Mouse (Mus musculus) olfactory bulb, adult 2 months (tissue): ENCODE results near the gene Paqr4.

Experiments
- CTCF ChIP-seq: fragments of 200-500 bp; IDR thresholded peaks from 2 replicates; pipeline ENCODE4 v1.5.1; 2012; ENCODE audit warnings: low read depth, mild to moderate bottlenecking, low read length, moderate library complexity; ENCODE audit not compliant: insufficient read depth
- POLR2A ChIP-seq: fragments of 200-500 bp; IDR thresholded peaks from 2 replicates; pipeline ENCODE4 v1.6.1; 2012; ENCODE audit warnings: mild to moderate bottlenecking, low read depth, low read length, moderate library complexity; ENCODE audit not compliant: insufficient read depth

GRCm38 (mm10) chr17:23761155-23761554, 20.5 kb upstream of the Paqr4 start:
- TF ChIP-seq CTCF (no peak), POLR2A (no peak)
